In the genomic region with DNA sequence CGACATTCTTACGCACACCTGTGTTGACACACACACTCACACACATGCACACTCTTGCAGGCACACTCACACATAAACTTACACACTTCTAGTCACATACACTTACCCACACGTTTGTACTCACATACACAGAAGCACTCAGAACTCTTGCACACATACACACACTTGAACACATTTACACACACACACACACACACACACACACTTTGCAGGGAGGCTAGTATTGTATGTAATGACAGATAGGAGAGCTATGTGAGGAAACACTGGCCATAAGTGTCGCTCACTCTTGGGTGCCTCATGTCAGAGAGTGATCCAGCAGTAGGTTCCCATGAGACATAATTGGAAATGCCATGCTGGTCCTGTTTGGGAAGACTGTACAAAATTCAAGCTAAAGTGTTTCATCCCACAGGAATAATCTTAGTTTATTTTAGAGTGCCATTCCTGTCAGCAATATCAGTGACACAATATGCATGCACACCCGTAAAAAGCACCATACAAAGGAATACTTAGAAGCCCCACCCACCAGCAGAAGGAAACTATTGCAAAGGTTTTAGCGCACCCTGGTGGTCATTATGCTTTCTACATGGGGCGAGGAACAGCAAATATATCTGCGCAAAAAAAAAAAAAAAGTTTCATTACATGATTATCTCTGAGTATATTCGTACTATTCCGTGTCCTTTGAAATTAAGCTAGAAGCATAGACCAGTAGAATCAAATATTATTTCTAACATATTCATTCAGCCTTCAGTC, we compare ENCODE assay signal across 9 mouse cellular contexts.
DNase-seq lines count a peak whose midpoint lies in the region; ATAC-seq lines count a peak whose summit lies in the region.
"Had no signal": no experiment of that assay in that cellular context is flagged by ENCODE, and none has a peak within 500 bp of the region (broad histone marks: within the 10 kb centered on the region; RNA-seq: fewer than 3 reads in every experiment).

No protein-coding gene starts in this region.

- 37% methylated on average over 10 of the region's 10 CpGs for WGBS in hindbrain, embryonic 14.5 days

- no peaks in the 10 kb centered on the region for H3K27me3 ChIP-seq in hindbrain, embryonic 14.5 days (ENCODE audit: control insufficient read depth, insufficient read depth, low read length)

- H3K36me3 ChIP-seq in hindbrain, embryonic 14.5 days (replicated peaks; ENCODE audit: control insufficient read depth, insufficient read depth): no peaks in the 10 kb centered on the region

- 0 out of 2 replicates have a peak overlapping the region, but pooled peaks have one; percentile 6 for H3K4me2 ChIP-seq in hindbrain, embryonic 14.5 days (replicated peaks)

- H3K4me1 ChIP-seq in hindbrain, embryonic 14.5 days (replicated peaks; ENCODE audit: control insufficient read depth, insufficient read depth, low read length): no peaks in the 10 kb centered on the region

- H3K4me3 ChIP-seq in hindbrain, embryonic 14.5 days (replicated peaks; ENCODE audit: low read length): no peak overlapping the region
- H3K4me3 ChIP-seq: myocyte had no signal

- no peak overlapping the region for H3K9ac ChIP-seq in hindbrain, embryonic 14.5 days

- ATAC-seq in hindbrain, embryonic 14.5 days (ENCODE audit: low FRiP score): peak; percentile 78

- H3K9me3 ChIP-seq in hindbrain, embryonic 14.5 days (ENCODE audit: control insufficient read depth, low read length): no peaks in the 10 kb centered on the region

- no peak overlapping the region for H3K27ac ChIP-seq in hindbrain, embryonic 14.5 days

- peak; percentile 75 for DNase-seq in R1 (ENCODE audit: low read depth, low spot score)
- DNase-seq in cerebellum, adult 9-10 months: peak; percentile 85
- peak; percentile 44 to 73 for DNase-seq in frontal cortex, postnatal 25 days (ENCODE audit: low spot score in 2 of 2)
- peak; percentile 94 for DNase-seq in hindbrain, embryonic 14.5 days (ENCODE audit: low spot score)
- DNase-seq in layer of hippocampus, postnatal 10 days (ENCODE audit: low spot score in 2 of 2): peak; percentile 84 to 87
- DNase-seq in lung, postnatal 36 days: peak; percentile 94
- peak; percentile 81 for DNase-seq in retina, postnatal 7 days (ENCODE audit: low read depth, low spot score)
- DNase-seq in urinary bladder, postnatal 10 days (ENCODE audit: low spot score): peak; percentile 32

Comparison
In these comparisons a context has a peak if more than half of its experiments do, and no peak if none do; other contexts are left out.
1. DNase-seq: peak in every context shown above with its lines; median percentile 94 in hindbrain, embryonic 14.5 days; 94 in lung, postnatal 36 days; 86 in layer of hippocampus, postnatal 10 days; 85 in cerebellum, adult 9-10 months; 81 in retina, postnatal 7 days; 75 in R1; 58 in frontal cortex, postnatal 25 days; 32 in urinary bladder, postnatal 10 days.